Mouse (Mus musculus) adrenal gland, postnatal 25 days (tissue): ENCODE results near the gene Hist1h4f. TPM values are rescaled to one million over a fixed set of nuclear protein-coding genes. Genes with fewer than 3 reads are reported as not detected.
A peak's percentile ranks its signal among the peaks of the same experiment; 100 is the strongest.
"Not testable (repeated sequence)": the region's sequence is repeated elsewhere in the genome, so short reads cannot be mapped to it uniquely, and the experiment has no call there.

ENCODE experiments used
- DNase-seq: peaks from one replicate; pipeline ENCODE4 v3.0.0; 2021; ENCODE audit warnings: mixed read lengths
- total RNA-seq: library from RNA; stranded (reverse); gene quantifications from 2 replicates; pipeline ENCODE4 v1.2.3, GENCODE M21; 2021

Hist1h4f gene
- total RNA-seq, 1 experiment from 2014 or later: 189 TPM

DNA sequence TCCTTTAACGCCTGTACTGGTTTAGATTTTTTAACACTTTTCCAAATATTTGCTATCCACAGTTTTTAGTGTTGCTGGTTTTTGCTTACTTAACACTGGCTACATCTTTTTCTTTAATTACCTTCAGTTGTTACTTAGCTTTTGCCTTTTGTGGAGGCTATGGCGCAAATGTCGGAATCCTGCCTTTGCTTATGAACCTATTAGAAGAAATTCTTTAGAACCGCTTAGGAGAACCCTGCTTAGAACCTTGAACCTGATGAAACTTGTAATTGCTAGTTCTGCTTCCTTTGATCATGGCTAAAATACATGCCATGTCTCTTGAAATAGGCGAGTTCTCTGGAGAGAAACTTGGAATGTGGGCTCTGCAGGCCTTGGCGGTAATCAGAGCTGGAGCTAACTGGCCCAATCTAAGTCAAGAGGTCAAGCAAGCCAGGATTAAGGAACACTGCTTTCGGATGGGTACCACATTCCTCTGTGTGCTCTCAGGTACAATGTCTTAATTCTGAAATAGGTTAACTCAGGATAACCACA, 25.0 kb upstream of the Hist1h4f start:
- DNase-seq: no peak

DNA sequence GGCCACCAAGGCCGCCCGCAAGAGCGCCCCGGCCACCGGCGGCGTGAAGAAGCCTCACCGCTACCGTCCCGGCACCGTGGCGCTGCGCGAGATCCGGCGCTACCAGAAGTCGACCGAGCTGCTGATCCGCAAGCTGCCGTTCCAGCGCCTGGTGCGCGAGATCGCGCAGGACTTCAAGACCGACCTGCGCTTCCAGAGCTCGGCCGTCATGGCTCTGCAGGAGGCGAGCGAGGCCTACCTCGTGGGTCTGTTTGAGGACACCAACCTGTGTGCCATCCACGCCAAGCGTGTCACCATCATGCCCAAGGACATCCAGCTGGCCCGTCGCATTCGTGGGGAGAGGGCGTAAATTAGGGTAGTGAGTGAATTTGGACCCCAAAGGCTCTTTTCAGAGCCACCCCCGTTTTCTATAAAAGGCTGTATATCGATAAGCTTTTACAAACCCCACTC, 24.4 kb upstream of the Hist1h4f start:
- DNase-seq: not testable (repeated sequence)

DNA sequence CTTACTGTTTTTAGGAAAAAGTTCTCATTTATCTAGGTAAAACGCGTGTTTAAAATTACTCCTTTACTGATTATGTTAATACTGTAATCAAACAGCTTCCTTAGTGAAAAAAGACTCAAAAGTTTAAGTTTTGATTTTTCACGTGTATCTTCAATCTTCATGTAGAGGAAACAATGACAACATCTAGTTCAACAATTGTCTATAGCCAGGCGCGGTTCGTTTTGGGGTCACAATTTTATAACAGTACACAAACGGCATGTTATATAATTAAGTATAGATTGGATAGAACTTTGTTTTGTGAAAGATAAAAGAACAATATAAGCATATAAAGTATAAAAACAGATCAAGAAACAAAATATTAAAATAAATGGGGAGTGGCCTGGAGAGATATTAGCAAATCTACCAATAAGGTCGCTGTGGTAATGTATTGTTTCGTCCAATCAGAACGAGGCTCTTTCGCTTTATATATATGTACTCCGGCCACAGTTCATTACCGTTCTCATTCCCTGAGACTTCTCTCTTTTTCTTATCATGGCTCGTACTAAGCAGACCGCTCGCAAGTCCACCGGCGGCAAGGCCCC, 23.9 kb upstream of the Hist1h4f start, which contains the start of gene Hist1h3d:
Gene Hist1h3d (plus strand): TSS at position 493 of the 581 bp plus-strand sequence.
- no peak for DNase-seq

DNA sequence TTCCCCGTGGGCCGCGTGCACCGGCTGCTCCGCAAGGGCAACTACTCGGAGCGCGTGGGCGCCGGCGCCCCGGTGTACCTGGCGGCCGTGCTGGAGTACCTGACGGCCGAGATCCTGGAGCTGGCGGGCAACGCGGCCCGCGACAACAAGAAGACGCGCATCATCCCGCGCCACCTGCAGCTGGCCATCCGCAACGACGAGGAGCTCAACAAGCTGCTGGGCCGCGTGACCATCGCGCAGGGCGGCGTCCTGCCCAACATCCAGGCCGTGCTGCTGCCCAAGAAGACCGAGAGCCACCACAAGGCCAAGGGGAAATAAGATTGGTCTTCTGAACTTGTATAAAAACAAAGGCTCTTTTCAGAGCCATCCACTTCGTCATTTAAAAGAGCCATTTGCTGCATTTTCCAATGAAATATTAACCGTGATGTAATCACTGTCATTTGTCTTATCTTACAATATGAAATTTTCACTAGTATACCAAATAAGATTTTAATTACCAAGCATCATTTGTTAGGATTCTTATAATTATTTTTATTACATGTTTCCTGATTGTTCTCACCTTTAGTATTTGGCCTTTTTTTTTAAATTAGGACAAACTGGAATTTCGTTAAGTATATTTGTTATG, 23.2 kb upstream of the Hist1h4f start:
- DNase-seq: not testable (repeated sequence)

DNA sequence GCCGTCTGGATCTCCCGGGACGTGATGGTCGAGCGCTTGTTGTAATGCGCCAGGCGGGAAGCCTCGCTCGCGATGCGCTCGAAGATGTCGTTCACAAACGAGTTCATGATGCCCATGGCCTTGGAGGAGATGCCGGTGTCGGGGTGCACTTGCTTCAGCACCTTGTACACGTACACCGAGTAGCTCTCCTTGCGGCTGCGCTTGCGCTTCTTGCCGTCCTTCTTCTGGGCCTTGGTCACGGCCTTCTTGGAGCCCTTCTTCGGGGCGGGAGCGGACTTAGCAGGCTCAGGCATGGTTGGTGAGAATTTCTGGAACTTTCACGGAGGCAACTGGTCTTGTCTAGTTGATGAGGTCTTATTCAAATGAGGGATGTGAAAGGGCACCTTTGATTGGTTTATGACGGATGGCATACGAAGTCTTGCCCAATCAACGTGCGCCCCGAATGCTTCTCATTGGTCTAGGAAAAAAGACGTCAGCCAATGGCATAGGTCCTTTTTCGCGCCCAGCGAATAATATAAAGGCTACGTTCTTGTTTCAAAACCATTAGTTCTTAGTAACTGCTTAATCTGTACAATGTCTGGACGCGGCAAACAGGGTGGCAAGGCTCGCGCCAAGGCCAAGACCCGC, 22.6 kb upstream of the Hist1h4f start, which contains the start of the genes Hist1h2bf and Hist1h2ad:
Gene Hist1h2bf (minus strand): TSS at position 299 of the 627 bp plus-strand sequence.
Gene Hist1h2ad (plus strand): TSS at position 484 of the 627 bp plus-strand sequence.
- DNase-seq: peak; percentile 72

DNA sequence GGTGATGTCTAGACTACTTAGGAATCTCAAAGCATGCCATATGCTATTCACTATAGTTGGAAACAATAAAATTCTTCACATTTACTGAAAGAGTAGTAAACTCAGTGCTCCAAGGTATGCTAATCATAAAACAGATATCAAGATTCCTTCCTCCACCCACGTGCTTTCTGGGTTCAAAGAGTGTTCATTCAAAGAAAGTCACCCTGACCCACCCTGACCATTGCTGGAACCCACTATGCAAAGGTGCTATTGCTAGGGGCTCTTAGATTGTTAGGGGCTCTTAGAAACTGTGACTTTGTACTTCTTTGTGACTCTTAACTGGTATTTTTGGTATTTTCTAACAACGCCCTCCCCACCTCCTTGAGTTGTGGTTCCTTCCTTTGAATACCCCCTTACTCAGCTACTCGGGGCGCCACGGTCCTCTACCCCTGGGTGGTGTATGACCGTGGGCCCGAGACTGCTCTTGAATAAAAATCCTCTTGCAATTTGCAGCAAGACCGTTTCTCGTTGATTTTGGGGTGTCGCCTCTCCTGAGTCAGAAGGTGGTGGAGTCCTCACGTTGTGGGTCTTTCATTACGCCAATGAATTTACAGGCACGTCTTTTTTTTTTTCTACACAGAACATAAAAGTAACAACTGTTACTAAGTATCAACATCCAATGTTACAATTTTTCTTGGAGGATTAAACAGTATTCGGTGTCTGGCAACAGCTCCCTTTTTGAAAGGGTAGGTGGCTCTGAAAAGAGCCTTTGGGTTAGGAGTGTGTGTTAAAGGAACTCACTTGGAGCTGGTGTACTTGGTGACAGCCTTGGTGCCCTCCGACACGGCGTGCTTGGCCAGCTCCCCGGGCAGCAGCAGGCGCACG, 21.8 kb upstream of the Hist1h4f start:
- not testable (repeated sequence) for DNase-seq

DNA sequence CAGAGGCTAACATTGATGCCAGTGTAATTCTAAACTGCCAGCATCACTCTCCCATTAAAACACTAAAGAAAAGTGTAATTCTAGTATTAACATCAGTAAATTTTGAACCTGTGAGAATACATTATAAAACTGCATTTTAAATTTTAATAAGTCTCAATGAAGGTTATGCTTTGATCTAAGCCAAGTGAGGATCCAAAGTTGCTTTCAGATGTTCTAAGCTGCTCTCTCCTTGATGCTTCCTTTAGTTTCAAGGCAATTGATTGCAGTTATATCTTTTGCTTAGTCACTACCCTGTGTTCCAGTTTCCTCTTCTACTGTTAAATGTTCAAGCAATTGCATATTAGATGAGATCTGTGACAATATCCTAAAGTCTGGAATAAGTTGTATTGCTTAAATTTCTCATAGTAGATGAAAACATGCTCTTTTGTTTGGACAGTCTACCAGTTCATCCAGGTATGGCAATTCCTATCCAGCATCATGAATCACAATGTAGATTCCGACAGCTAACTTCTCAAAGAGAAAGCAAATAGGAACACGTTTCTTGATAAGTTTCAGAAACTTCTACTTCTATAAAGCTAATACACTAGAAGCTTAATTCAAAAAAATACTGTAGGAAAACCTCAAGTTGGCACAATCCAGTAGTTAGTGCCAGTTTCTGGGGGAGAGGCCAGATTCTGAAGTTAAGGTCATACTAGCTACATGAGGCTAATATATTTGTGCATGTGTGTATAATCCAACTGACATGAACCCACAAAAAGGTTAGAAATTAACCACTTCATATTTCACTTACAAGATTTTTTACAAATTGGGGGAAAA, 21.0 kb upstream of the Hist1h4f start:
- DNase-seq: no peak

DNA sequence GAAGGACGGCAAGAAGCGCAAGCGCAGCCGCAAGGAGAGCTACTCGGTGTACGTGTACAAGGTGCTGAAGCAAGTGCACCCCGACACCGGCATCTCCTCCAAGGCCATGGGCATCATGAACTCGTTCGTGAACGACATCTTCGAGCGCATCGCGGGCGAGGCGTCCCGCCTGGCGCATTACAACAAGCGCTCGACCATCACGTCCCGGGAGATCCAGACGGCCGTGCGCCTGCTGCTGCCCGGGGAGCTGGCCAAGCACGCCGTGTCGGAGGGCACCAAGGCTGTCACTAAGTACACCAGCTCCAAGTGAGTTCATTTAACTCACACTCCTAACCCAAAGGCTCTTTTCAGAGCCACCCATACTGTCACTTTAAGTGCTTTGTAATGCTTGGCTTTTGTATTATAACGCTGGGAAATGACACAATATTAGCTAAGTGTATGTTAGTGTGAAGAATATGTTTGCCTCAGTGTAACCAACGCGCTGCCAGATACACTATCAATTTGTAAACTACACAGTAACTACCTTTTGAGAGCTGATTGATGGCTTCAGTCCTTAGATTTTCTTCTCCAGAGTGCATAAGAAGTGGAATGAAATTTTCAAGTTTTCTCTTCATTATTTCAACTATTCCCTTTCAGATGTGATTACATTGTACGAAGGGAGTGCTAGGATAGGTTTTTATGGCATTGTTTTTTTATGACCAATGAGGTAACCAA, 20.2 kb upstream of the Hist1h4f start:
- DNase-seq: not testable (repeated sequence)

DNA sequence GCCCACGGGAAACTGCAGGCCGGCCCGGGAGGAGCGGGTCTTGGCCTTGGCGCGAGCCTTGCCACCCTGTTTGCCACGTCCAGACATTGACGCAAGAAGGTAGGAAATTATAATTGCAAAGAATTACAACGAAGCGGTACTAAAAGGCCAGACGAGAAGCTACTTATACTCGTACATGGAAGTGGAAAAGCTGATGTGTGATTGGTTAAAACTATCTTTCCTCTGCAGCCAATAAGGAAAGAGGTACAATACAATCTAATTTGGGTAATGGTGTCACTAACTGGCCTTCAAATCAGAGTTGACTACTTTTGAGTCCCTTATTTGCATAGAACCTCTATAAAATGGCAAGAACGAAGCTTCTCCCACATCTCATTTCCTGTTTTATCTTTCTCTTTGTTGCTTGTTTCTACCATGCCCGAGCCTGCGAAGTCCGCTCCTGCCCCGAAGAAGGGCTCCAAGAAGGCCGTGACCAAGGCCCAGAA, 19.6 kb upstream of the Hist1h4f start, which contains the start of the genes Hist1h2ae and Hist1h2bg:
Gene Hist1h2ae (minus strand): TSS at position 199 of the 482 bp plus-strand sequence.
Gene Hist1h2bg (plus strand): TSS at position 375 of the 482 bp plus-strand sequence.
- peak; percentile 42 for DNase-seq

DNA sequence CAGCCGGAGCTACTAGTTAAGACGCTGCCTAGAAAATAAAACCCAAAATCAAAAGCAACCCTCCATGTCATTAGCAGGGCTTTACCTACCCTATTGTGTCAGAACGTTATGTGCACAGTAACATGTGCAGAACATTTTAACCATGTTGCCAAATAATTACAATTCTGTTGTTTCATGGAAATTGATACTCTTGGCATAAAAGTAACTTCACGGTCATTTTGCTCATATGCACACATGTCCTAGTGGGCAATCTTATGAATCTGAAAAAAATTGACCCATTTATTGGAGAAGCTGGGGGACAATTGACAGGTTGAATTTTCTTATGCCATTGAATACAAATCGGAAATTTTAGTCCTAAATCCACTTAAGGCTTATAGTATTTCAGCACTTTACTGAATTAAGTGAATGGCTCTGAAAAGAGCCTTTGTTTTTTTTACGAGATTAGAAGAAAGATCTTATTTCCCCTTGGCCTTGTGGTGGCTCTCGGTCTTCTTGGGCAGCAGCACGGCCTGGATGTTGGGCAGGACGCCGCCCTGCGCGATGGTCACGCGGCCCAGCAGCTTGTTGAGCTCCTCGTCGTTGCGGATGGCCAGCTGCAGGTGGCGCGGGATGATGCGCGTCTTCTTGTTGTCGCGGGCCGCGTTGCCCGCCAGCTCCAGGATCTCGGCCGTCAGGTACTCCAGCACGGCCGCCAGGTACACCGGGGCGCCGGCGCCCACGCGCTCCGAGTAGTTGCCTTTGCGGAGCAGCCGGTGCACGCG, 19.0 kb upstream of the Hist1h4f start:
- DNase-seq: not testable (repeated sequence)

DNA sequence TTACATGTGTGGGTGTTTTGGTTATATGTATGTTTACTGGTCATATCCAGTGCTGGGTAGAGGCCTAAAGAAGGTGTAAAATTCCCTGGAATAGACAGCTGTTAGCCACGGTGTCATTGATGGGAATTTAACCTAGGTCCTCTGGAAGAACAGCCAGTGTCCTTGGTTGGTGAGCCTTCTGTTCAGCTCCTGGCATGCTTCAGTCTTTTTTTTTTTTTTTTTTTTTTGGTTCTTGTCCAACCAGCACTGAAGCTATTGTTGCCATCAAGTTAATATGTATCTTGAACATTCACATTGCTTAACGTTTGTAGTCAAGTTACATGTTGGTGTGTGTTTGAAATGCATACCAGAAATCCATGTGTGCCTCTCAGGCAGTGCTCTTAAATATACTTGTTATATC, 13.0 kb upstream of the Hist1h4f start:
- no peak for DNase-seq

DNA sequence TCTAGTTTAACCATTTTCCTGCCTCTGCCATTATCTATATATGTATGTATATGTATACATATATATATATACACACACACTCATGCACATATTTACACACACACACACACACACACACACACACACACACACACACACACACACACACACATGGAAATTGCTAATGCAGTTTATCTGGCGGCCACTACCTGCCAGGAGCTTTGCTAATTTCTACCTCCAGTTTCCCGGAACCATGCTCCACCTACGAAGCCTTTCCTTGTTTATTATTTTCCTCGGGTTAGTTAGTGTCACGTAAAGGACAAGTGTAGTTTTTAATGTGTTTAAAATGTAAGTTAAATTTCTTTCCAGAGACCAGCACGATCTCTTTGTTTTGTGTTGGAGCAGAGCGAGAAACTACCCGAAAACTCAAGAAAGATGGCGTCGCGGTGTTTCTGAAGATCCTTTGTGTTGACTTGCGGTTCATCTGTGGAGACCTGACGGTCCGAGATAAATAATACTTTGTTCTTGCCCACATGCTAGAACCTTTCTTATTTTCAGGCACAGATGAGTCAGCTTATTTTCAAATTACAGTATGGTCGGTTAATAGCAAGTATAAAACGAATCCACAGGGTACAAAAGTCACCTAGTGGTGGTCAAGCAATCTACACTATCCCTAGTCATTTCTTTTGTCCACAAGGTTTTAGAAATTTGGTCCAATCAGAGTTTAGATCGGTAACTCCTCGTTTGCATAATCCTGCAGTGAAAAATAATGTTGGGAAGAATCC, 11.4 kb upstream of the Hist1h4f start:
- DNase-seq: no peak

DNA sequence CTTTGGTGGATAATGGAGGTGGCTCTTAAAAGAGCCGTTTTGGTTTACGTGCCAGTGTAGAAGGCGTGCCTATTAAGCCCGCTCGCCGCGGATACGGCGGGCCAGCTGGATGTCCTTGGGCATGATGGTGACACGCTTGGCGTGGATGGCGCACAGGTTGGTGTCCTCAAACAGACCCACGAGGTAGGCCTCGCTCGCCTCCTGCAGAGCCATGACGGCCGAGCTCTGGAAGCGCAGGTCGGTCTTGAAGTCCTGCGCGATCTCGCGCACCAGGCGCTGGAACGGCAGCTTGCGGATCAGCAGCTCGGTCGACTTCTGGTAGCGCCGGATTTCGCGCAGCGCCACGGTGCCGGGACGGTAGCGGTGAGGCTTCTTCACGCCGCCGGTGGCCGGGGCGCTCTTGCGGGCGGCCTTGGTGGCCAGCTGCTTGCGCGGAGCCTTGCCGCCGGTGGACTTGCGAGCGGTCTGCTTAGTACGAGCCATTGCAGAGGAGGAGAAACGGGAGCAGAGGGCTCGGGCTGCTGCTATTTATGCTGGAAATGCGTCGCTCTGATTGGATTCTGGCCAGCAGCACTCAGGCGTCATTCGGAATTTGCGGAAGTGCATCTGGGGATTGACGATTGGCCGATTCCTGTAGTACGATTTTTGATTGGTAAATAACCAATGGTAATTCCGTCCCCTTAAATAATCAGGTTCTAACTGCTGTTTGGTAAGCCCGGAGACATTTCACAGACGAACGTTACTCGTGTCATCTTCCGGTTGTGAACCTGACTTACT, 10.6 kb upstream of the Hist1h4f start, which contains the start of gene Hist1h3e:
Gene Hist1h3e (minus strand): TSS at position 487 of the 777 bp plus-strand sequence.
- peak; percentile 84 for DNase-seq

DNA sequence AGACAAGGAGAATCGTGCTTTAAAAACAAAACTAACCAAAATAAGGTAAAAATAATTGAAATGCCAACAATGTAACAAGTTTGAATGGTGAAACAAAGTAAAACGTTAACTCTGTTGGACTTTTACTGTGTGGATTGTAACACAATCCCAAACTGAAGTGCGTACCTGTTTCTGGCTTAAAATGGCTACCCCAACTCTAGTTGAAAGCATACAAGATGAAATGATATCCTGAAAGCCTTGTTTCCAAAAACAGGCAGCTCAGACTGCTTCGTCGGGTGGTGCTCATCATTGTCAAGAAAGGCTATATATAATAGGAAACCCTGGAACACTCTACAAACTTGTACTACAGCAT, 10.1 kb upstream of the Hist1h4f start:
- DNase-seq: not testable (repeated sequence)

DNA sequence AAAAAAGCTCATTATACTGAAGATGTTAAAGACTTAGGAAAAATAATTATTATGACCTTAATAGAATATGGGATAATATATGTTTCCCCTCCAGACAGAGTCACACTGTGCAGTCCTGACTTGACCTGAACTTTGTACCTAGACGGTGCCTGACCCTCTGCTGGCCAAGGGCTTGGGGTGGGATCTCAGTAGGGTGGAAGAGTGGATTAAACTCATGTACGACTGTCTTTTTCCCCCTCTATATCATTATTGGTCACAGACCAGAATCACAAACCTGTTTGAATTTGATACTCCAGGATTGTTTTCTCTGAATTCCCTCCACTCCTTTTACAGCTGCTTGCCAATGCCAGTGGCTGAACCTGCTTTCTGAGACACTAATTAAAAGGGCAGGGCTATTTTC, 9.3 kb upstream of the Hist1h4f start:
- not testable (repeated sequence) for DNase-seq

DNA sequence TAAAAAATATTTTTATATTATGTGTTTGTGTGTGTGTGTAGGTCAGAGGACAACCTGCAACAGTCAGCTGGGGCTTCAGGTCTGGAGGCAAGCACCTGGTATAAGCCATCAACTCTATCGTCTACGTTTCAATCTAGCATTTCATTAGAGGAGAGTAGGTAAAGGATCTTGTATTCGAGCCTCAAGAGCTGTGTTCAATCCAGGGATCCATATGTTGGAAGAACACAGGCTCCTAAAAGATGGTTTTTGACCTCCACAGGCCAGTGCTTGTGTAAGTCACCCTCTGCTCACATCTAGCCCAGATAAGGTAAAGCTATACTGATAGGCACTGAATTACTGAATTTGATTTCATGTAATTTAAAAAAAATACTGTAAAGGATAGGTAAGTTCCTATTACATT, 5.5 kb upstream of the Hist1h4f start:
- DNase-seq: no peak

DNA sequence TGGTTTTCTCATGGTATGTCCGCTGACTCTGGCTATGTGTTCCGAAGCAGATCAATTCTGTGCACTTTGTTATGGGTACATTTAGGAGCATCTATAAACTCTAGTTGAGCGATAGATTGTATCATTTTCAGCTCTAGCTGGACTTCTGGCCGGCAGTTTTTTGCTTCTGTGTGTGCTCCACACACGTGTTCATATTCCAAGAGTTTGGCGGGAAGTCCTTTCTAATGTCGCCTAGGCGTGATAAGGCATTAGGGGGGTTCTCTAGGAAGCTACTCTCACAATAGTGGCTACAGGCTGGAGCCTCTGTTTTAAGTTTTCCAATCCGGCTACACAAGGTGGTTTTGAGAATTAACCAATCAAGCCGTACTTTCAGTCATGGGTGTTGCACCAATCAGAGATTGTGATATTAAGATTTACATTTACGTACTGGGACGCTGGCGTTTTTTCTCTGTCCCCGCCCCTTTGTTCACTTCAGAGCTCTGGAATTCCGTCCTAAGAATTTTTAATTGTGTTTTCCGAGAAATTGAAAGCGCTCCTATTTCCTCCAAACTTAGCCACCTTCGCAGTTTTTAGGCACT, 4.5 kb upstream of the Hist1h4f start:
- peak; percentile 30 for DNase-seq
